8 mouse cellular contexts compared by ENCODE assay signal in genomic region chrX:12087511-12088300, GRCm38 (mm10).
DNase-seq lines count a peak whose midpoint lies in the region; ATAC-seq lines count a peak whose summit lies in the region.

No protein-coding gene starts in this region.

- H3K27me3 ChIP-seq in intestine, embryonic 14.5 days (replicated peaks; ENCODE audit: control insufficient read depth, insufficient read depth, low read length) = peaks cover 62% of the 10 kb centered on the region
- H3K27me3 ChIP-seq in liver, embryonic 15.5 days = peaks cover 100% of the 10 kb centered on the region

- peak overlapping the region; percentile 36 for H3K4me3 ChIP-seq in intestine, embryonic 14.5 days (ENCODE audit: low read depth, low read length)
- H3K4me3 ChIP-seq in liver, embryonic 15.5 days (replicated peaks) = peak overlapping the region; percentile 61

- no peaks in the 10 kb centered on the region for H3K9me3 ChIP-seq in intestine, embryonic 14.5 days (ENCODE audit: control insufficient read depth, low read length)
- H3K9me3 ChIP-seq in liver, embryonic 15.5 days (replicated peaks) = no peaks in the 10 kb centered on the region

- 3% methylated on average over 39 of the region's 55 CpGs for WGBS in intestine, embryonic 14.5 days
- WGBS in liver, embryonic 15.5 days (ENCODE audit: insufficient replicate concordance) = 5% methylated on average over 55 of the region's 55 CpGs

- peak overlapping the region; percentile 50 for H3K9ac ChIP-seq in intestine, embryonic 14.5 days (ENCODE audit: low read length)
- peak overlapping the region; percentile 54 for H3K9ac ChIP-seq in liver, embryonic 15.5 days

- H3K4me2 ChIP-seq in intestine, embryonic 14.5 days (ENCODE audit: low read length) = peak overlapping the region; percentile 71
- H3K4me2 ChIP-seq in liver, embryonic 15.5 days = peak overlapping the region; percentile 84

- H3K4me1 ChIP-seq in intestine, embryonic 14.5 days (replicated peaks; ENCODE audit: control insufficient read depth, insufficient read depth, low read length) = peaks cover 23% of the 10 kb centered on the region
- H3K4me1 ChIP-seq in liver, embryonic 15.5 days (replicated peaks) = peaks cover 65% of the 10 kb centered on the region

- ATAC-seq in granulocyte monocyte progenitor cell, adult 5-6 weeks (replicated peaks; ENCODE audit: poor library complexity, severe bottlenecking) = 0 out of 2 replicates have a peak, but pooled peaks have one; percentile 10
- peak; percentile 10; the same call in 1 of the 2 replicates for ATAC-seq in intestine, embryonic 14.5 days (replicated peaks; ENCODE audit: low FRiP score, low TSS enrichment, low read depth)
- ATAC-seq in liver, embryonic 15.5 days (ENCODE audit: insufficient read depth) = peak; percentile 16

- H3K27ac ChIP-seq in intestine, embryonic 14.5 days (ENCODE audit: low read depth) = peak overlapping the region; percentile 81
- peak overlapping the region; percentile 79 for H3K27ac ChIP-seq in liver, embryonic 15.5 days (replicated peaks)

- H3K36me3 ChIP-seq in intestine, embryonic 14.5 days (ENCODE audit: control insufficient read depth, insufficient read depth, low read length) = no peaks in the 10 kb centered on the region
- H3K36me3 ChIP-seq in liver, embryonic 15.5 days (replicated peaks) = no peaks in the 10 kb centered on the region

- DNase-seq in ovary, postnatal 36 days (ENCODE audit: low spot score) = peak; percentile 44
- no peak for DNase-seq in ovary, adult 18-20 months (ENCODE audit: low spot score)
- DNase-seq in cerebellum, postnatal 25 days = peak; percentile 46 to 54
- peak; percentile 71 for DNase-seq in intestine, embryonic 14.5 days (ENCODE audit: low spot score)
- DNase-seq in natural killer cell, adult 2 months (ENCODE audit: low spot score in 2 of 2) = peak; percentile 62 to 64
- DNase-seq in thymus, postnatal 25 days = peak; percentile 76
